Mouse (Mus musculus) kidney, adult 18-20 months (tissue): ENCODE results near the gene Gm4567.
"Not testable (repeated sequence)": the region's sequence is repeated elsewhere in the genome, so short reads cannot be mapped to it uniquely, and the experiment has no call there.

Experiments used
- DNase-seq: peaks from one replicate; pipeline ENCODE4 v3.0.0; 2021

The Gm4567 gene

DNA sequence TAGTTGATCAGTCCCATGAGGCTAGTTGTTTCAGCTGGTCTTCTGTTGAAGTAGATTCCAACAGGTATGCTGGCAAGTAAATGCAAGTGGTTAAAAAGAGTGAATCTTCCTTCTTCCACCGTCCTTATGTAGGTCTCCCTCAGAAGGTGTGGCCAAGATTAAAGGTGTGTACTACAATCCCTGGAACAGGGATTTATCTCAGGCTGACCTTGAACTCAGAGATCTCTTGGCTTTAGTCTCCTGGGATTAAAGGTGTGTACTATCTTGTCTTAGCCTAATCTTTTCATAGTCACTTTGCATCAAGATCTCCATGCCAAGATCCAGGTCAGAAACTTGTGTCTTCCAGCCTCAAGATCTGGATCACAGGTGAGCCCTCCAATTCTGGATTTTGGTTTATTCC is at the start of gene Gm4567:
TSS of gene Gm4567 (minus strand) at position 101 of the 400 bp plus-strand sequence.
- DNase-seq, result not testable (repeated sequence)

DNA sequence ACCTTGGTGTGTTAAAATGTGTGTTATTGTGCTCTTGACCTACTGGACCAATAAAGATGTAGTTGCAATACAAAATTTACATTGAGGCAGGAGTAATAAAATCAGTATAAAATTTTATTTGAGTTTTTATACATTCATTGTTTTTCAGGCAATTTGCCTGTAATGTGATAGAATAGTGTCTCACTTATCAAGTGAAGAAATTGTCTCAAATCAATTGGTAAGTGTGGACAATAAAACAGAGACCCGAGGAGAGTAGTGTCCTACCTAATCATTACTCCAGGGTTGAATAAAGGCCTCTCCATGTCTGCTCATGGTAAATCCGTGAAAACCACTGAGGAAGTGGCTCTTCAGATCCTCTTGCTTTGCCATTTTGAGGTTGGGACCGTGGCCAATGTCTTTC is 41.9 kb upstream of the Gm4567 start, which contains the start of gene Vmn1r157:
TSS of gene Vmn1r157 (plus strand) at position 301 of the 400 bp plus-strand sequence.
- DNase-seq, result not testable (repeated sequence)

DNA sequence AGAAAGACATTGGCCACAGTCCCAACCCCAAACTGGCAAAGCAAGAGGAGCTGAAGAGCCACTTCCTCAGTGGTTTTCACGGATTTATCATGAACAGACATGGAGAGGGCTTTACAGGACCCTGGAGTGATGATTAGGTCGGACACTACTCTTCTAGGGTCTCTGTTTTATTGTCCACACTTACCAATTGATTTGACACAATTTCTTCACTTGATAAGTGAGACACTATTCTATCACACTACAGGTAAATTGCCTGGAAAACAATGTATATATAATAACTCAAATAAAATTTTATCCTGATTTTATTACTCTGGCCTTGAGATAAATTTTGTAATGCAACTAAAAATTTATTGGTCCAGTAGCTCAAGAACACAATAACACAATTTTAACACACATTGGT is 27.3 kb downstream of the Gm4567 start, which contains the start of gene Gm8693:
TSS of gene Gm8693 (minus strand) at position 101 of the 400 bp plus-strand sequence.
- DNase-seq, result not testable (repeated sequence)
